Mouse (Mus musculus) bone marrow, adult 2 months (tissue): ENCODE results near the gene Atpaf2.

Experiments used
- CTCF ChIP-seq: fragments of 200-500 bp; IDR thresholded peaks from 2 replicates; pipeline ENCODE4 v1.5.1; 2011; ENCODE audit warnings: low read length, control low read depth; ENCODE audit not compliant: control insufficient read depth, insufficient read depth
- POLR2A ChIP-seq: fragments of 200-500 bp; IDR thresholded peaks from 2 replicates; pipeline ENCODE4 v1.6.1; 2011; ENCODE audit warnings: low read depth, mild to moderate bottlenecking, control low read depth, low read length, borderline replicate concordance; ENCODE audit not compliant: control insufficient read depth

DNA sequence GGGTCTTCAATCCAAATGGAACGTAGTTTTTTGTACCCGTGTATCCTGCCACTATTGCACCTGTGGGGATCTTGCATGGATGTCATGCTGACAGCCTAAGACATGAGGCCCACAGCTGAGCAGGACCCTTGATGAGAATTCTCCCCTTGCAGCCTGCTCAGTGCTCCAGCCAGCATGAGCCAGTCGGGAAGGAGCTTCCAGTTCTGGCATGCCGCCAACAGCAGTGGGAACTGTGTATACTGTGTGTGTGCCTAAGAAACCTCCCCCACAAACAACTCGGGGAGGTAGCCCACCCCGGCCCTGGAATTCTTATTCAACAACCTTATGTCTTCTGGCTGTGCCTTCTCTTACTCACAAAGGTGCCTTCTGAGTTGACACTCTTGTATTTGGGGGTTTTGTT lies 21.7 kb downstream of the Atpaf2 start:
- TF ChIP-seq CTCF (no peak), POLR2A (no peak)
